Mouse (Mus musculus) lung, postnatal 36 days (tissue): ENCODE data around the gene Syne2.

Experiments
- DNase-seq: peaks from one replicate; pipeline ENCODE4 v3.0.0; 2022; ENCODE audit warnings: mixed read lengths

Gene Syne2

DNA sequence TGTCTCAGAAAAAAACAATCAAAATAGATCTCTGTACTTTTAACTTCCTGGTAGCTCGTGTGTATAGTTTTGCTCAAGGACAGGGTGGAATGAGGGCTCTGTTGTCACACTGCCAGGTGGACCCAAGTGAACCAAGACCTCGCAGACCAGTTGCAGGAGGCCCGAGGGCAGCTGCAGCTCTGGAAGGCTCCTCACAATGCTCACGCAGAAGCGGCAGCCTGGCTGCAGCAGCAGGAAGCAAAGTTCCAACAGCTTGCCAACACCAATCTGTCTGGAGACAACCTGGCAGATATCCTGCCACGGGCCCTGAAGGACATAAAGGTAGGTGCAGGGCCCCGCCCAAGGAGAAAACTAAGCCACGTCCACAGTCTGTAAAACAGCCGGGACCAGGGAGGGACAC is 236.7 kb downstream of the Syne2 start:
- DNase-seq = no peak

DNA sequence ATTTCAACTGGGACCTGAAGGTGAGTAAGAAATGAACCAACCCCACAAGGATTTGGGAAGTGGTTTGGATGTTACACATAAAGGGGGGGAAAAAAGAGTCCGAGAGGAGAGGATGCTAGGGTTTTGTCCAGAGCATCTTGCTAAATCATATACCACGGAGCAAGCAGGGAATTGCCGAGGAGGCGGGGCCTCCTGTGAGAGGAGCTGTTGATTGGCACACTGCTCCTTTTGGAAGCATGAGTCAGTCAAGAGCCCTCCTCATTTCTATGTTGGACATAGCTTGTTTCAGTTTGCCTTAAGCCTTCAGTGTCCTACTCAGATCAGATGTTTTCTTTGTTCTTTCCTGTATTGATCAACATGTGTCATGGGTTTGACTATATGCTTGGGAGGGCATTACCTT is 245.1 kb downstream of the Syne2 start:
- no peak for DNase-seq

DNA sequence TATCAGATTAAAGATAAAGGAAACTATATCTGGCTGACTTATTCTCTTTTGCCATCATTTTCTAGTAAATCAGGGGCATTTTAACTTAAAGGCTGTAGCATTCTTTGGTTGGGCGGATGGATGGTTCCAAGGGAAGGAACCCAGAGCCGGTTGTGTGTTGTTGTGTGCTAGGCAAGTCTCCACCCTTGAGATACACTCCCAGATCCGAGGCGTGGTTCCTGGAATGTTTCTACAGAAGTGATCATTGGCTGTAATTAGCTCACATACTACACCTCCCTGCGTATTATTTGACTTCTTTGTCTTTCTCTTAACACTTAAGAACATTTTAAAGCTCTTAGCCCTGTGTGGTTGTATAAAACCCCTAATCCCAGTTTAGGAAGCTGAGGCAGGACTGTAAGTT is 252.5 kb downstream of the Syne2 start:
- no peak for DNase-seq

DNA sequence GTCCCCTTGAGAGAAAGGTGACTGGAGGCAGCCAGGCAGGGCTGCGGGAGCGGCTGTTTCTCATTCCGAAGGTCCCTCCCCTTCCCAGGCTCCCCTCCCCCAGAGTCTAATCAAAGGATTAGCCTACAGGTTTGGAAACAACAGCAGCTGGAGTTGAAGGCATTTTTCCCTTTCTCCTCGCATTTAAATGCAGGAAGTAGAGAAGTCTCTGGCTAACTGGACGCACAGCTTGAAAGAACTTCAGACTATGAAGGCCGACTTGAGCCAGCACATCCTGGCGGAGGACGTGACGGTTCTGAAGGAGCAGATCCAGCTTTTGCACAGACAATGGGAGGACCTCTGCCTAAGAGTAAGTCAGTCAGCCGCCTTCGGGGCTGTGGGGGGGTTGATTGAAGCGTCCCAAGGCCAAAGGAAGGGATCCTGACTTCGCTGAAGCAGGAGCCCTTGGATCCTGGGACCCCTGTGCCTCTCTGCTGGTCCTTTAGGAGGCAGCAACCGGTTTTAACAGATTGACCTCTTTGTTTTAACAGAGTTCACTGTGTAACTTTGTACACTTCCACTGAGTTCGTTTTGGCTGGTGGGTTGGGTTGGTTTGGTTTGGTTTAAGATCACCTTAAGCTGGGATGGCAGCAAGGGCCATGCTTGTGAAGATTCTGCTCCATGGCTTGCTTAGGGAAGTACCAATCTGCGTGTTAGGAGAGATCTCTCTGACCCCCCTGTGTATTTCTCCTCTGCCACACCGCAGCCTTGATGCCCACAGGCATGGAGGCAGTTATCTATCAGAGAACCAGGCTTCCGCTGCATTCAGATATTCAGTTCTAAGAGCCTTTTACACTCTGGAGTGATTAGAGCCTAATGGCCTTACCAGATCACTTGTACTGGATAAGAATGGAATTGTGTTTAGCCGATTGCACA is 254.3 kb downstream of the Syne2 start:
- no peak for DNase-seq

DNA sequence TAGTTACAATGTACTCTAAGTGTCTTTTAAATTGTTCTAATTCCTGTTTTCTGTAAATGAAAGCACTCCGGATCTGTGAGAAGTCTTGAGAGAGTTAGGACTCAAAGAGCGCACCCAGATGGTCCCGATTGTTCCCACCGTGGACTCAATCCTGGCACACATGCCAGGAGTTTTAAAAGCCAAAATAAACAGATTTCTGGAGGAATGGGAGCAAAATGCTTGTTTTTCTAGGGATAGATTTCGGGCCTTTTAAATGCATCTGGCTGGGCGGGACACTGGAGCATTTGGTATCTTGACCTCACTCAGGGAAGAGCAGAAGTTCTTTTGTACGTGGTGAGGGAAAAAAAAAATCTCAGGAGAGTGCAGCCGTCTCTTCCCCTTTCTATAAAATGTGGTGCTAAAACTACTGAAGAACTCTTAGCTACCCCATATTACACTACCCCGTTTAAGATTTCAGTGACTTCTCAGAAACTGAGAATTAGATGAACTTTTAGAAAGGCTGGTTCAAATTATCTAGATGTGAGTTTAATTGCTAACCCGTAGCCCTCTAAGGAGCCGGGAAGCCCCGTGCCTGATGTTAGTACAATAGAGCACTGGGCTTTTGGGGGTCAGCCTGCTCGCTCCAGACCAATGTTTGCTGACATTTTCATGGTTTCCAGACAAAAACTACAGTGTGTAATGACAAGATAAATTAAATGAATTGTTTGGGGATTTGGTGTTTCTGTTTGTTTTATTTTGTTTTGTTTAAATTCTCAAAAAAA is 255.3 kb downstream of the Syne2 start:
- peak; percentile 29 for DNase-seq

DNA sequence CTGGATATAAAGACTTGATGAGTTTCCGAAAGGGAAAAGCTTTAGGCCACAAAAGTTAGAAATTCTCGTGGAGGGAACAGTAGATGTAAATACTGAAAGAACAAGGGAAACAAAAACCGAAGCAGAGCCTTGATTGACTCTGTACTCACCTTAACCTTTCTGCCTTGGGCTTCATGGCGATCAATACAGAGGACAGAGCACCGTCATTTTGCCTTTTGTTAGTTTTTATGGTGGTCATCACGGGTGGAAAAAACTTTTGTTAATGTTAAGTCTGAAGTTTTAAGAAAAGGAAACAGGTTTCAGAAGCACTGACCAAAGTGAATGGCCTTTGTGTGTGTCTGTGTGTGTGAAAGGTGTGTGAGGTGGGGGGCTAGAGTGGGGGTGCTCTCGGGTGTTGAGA is 256.0 kb downstream of the Syne2 start:
- no peak for DNase-seq

DNA sequence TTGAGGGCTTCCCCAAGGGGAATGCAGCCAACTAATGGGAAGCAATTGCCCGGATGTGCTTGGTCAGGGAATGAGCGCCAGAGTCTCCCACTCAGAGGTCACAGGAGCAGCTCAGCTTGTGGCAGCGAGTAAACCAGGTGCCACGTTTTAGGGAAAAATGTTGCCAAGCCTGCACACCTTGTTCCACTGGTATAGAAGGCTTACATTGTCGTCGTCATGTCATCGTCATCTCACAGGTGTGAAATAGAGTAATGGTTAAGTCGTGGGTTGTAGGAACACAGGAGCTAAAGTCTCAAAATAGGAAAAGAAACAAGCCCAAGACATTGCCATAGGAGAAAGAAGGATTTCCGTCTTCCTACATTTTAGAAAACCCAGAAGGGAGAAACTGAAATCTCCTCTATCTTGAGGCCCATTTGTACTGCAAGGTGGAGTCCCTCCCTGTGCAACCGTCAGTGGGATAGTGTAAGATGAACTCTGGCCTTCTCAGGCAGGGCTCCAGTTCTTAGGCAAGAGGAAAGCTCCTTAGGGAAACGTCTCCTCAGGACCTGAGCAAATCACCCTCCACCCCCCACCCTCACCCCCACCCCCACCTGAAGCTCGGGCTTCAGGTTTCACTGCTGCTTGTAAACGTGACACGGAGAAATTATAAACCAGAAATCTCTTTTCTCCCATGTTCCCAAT is 263.1 kb downstream of the Syne2 start:
- peak; percentile 43 for DNase-seq

DNA sequence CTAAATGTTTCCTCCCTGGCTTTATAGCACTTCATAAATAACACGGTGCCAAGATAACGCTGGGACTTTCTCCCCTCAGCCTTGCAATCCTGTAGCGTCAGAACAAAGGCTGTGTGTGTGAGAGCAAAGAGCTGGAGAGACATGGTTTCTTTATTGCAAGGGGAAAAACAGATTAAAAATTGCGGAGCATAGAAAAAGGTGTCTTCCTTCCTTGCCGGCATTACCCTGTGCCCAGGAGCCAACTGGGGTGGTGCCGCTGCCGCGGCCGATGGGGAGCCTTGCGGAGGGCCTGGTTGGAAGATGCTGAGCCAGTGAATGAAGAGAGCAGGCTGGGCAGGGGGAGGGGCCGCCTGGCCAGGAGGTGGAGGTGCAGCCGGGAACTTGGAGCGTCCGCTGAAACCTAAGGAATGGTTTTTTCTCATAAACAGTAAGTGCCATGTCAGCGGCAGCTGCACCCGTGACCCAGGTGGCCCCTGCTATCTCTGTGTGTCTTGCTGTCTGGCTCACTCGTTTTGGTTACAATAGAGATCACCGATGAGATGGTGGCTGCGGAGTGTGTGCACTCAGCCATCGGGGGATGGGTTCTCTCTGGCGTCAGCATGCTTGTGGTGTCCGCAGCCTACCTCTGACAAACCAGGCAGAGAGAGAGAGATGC is 263.8 kb downstream of the Syne2 start:
- DNase-seq = no peak

DNA sequence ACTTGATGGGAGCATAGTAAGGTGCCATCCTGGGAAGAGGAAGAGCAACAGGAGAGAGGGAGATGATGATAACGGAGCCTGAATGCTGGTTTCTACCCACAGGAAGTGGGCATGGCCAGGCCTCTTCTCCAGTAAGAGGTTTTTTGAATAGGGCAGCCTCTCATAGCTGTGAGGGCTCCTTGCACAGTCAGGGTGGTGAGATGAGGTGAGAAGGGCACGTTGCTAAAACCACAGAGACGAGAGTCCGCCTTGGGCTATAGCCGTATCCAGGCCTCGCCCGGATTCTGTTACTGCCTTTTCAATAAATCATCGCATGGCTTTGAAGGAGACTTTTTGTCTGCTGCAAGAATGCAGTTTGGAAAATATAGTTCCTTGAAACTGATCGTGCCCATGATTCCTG is 267.1 kb downstream of the Syne2 start:
- no peak for DNase-seq

DNA sequence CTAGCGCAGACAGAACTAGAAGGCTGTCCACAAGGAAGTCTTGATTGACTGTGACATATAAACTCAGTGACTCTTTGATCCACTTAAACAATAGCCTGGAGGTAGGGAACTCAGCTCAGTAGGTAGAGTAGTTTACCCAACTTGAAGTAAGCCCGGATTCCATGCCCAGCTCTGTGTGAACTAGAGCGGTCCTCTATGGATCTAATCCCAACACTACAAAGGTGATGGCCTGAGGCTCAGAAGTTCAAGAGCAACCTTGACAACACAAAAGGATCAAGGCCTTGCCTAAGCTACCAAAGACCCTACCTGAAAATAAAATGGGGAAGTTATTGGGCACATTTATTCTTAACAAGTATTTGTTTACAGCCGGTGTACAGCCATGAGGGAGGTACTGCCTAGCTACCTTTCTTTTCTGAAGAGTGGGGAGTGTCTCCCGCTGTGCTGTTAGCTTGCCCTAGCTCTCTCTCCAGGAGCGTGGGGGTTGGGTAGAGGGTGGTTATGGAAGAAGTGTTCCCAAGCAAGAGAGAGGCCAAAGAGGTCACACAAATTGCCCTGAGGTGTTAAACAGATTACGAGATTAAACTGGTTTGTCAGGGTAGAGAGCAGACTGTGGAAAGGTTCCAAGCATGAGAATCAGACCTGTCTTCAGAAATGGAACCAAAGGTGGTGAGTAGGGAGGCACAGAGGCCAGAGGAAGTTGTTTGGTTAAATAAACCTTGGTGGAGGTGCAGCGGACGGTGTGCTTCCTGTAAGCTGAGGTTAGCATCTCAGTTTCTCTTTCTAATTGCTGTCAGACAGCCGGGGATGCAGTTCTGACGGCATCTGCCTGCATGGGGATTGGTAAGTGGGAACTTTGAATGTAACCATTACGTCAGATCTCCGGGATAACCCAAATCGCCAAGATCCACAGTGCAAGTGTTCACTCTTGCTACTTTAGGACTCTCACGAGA is 268.3 kb downstream of the Syne2 start:
- DNase-seq = peak; percentile 54

DNA sequence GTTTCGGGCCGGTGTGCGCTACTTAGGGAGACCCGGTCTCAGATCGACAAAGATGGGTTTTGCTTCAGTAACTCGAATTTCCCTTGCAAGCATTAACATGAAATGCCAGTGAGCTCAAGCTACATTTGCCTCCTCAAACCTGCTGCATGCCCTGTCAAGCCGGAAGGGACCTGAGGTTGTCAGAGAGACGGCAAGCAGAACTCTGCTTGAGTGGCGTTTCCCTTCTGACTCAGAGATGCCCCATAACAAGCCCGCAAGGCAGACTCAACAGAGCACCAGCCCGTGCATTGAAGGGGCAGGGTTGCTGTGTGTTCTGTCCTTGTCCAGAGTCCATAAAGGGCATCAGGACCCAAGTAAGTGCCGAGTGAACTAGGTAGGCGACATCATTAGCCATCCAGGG is 269.1 kb downstream of the Syne2 start:
- DNase-seq = no peak

DNA sequence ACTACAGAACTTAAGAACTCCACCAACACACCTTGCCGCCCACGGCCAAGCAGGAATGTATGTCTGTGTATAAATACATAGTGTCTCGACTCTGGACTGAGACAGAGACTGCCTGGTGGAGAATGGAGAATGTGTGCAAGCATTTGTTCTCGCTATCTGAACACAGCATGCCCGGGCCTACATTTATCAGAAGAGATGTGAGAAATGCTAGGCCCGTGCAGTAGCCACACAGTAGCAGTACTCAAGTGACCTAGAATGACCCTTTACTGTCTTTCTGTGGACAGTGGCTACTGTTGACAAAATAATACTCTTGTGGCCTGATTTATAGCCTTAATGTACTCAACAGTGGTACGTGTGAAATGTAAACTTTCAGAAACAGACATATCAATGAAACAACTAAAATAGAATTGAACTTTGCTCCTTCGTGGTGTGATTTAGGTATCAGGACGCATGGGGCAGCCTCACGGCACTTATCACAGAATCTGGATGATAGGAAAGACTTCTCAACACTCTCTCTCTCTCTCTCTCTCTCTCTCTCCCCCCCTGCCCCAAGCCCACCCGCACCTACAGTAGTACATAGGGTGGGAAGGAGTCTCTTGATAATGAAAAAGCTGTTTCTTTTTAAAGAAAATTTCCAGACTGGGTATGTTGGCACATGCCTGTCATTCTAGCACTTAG is 275.0 kb downstream of the Syne2 start:
- no peak for DNase-seq

DNA sequence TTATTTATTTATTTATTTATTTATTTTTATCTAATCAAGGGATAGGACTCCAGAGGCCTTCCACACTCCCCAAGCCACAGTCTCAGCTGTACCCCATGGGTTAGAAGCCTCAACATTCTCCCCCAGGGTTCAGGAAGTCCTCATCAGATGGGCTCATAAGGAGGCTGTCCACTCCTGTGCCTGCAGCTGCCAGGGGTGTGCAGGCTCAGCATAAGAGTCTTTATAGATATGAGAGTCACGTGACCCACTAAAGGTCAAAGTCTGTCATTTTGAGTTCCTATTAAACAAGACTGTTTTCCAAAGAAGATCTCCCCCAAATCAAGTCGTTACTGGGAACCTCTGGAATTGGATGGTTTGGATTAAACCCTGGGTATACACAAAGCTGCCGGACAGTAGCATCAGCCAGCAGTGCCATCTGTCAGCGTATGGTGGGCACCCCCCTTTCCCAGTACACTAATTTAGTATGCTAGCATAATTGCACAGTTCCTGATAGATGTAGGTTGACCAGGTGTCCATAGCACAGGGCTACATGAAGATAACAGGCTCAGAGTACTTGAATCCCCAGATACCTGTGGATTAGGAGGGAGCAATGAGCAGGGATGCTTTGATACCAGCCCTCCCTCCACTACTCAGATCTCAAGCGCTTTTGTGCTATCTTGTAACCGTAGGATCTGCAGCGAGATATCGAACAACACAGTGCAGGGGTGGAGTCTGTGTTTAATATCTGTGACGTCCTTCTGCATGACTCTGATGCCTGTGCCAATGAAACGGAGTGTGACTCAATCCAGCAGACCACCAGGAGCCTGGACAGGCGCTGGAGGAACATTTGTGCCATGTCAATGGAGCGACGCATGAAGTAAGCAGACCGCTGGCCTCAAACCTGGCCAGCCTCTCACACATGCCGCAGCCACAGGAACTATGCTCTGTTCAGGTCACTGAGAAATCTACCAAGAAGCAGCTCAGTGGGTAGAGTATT is 276.0 kb downstream of the Syne2 start:
- peak; percentile 22 for DNase-seq

DNA sequence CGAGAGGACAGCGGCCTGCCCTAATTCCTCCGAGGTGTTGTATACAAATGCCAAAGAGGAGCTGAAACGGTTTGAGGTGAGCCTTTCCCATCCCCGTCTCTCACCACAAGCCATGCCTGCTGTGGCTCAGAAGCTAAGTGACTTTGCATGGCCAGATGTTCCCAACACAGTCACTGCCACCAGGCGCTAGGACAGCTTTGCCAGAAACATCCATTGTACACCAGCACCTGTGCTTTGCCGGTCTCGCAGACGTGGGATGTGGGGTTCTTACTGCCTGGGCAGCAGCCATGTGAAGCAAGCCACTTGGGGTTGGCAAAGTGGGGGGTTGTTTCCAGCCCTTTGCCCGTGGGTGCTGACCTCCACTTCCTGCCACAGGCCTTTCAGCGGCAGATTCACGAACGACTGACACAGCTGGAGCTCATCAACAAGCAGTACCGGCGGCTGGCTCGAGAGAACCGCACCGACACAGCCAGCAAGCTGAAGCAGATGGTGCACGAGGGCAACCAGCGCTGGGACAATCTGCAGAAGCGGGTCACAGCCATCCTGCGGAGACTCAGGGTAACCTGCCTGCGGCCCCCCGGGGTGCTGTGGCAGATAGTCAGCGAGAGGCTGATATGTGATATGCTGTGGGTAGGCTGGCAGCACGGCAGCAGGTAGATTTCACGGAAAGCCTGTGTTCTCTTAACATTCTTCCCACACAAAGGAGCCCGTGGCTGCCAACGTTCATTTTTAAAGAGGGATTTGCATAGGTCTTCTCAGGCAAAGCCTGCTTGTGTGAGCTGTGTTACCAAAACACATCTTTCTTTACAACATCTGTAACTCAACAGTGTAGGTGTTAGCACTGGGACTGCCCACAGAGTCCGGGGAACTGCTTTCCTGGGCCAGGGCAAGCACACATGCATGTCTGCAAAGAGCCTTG is 277.4 kb downstream of the Syne2 start:
- DNase-seq = peak; percentile 66

DNA sequence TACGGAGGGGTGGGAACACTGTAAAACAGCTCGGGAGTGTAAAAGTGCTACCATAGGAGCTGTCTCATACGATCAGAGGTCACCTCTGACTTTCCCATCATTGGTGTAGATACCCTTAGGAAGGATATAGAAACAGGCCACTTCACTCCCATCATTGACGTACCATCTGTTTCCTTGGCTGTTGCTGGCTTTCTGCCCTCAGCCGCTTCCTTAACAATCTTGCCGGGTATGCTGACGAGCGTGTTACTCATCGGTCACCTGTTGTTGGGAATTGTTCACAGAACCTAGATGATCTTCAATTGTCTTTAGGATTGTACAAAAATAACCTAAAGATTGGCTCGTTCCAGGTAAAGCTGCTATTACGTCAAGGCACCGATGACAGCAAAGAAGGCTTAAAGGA is 284.7 kb downstream of the Syne2 start:
- no peak for DNase-seq

DNA sequence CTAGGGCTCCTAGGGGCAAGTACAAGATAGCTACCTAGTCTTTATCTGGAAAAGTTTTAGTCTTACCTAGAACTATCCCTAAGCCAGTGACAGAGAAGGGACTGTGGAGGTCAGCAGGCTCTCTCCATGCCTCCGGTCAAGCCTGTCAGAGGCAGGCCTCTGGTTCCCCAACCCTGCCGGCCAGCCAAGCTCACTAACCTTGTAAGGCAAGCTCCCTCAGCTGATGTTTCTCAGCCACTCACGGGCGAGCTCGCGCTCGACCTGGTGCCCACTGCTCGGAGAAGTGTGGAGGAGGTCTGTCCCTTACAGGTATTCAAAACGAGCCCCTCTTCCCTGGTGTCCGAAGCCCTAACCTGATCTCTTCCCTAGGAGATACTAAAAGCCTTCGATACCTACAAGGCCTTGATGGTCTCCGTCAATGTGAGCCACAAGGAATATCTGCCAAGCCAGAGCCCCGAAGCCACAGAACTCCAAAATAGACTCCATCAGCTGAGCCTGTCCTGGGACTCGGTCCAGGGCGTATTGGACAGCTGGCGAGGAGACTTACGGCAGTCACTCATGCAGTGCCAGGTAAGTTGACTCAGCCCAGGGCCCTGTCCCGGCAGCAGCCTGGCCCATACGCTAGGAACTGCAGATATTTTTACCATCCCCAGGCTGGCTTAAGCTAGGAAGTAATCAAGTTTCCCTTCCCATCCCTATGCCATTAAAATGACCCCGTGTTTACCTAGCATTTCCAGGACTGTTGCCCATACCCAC is 286.8 kb downstream of the Syne2 start:
- DNase-seq = no peak

DNA sequence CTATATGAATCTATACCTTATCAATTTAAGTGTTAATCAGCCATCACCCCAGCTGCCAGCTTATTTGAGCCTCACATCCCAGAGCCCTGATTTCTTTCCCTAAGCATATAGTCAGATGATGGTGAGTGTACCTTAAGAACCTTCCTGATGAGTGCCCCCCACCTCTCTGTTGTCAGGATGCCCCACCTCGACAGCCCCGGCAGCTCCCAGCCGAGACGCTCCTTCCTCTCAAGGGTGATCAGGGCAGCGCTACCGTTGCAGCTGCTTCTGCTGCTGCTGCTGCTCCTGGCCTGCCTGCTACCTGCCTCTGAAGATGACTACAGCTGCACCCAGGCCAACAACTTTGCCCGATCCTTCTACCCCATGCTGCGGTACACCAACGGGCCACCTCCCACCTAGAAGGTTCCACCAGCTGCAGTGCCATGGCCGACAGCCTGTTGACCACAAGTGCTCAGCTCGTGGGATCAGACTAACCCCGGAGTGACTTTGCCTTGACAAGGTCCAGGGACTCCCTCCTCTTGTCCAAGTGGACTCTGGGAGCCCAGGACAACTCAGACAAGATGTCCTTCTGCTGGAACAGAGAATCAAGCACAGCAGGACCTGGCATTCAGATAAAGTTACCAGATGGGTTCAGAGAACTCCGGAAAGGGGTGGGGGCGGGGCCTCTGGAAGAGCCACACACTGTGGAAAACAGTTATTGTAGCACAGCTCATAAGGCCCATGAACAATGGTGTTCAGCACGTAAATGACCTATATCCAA is 291.9 kb downstream of the Syne2 start:
- DNase-seq = no peak
